Mouse (Mus musculus) layer of hippocampus, adult 2 months (tissue): ENCODE data around the gene Tdp2. TPM values are rescaled to one million over a fixed set of nuclear protein-coding genes. Genes with fewer than 3 reads are reported as not detected.
"Not testable (repeated sequence)": the region's sequence is repeated elsewhere in the genome, so short reads cannot be mapped to it uniquely, and the experiment has no call there.

Source experiments
- DNase-seq, 2 experiments: peaks; one replicate each; pipeline ENCODE4 v3.0.0; 2022; ENCODE audit warnings: low spot score in 2 of 2
- H3K27ac ChIP-seq: fragments of 200-600 bp; 2 replicates; pipeline ENCODE4 v1.8.1; 2022
- H3K4me3 ChIP-seq: fragments of 200-600 bp; 2 replicates; pipeline ENCODE4 v1.8.1; 2022; ENCODE audit warnings: mild to moderate bottlenecking
- CTCF ChIP-seq: fragments of 200-600 bp; conservative IDR thresholded peaks from 2 replicates; pipeline ENCODE4 v1.8.1; 2022; ENCODE audit warnings: antibody characterized with exemption, mild to moderate bottlenecking, moderate library complexity
- total RNA-seq, 2 experiments: library from RNA; stranded (reverse); gene quantifications; 2 replicates each; pipeline ENCODE4 v1.2.3; 2021

Tdp2 gene
- total RNA-seq, 2 experiments from 2014 or later: 22.0 to 22.7 TPM

DNA sequence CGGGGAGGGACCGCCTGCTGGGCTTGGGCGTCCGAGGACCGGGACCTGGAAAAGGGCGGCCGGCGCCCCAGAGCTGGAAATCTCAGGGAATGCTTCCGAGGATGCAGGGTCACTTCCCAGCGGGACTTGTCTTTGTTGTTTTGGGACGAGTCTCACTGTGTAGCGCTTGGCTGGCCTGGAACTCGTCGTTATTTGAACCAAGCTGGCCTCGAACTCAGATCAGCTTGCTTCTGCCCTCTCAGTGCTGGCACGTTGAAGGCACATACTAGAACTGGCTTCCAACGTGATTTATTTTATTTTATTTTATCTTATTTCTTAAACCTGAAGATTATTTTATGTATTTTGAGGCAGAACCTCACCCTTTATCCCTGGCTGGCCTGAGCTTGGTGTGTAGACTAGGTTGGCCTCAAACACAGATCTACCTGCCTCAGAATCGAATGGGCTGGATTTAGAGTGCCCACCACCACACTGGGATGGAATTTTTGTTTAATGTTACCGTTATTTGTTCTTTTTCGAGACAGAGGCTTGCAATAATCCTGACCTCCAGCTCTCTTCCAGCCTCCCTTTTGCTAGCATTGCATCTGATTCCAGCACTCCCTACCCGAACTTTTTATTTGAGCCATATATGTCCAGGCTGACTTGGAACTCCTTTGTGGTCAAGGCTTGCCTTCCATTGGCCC, 792 bp downstream of the Tdp2 start:
- TF ChIP-seq CTCF: no peak
- peak overlapping the region; percentile 99 for H3K4me3 ChIP-seq
- DNase-seq: no peak
- H3K27ac ChIP-seq: peak overlapping the region; percentile 92

DNA sequence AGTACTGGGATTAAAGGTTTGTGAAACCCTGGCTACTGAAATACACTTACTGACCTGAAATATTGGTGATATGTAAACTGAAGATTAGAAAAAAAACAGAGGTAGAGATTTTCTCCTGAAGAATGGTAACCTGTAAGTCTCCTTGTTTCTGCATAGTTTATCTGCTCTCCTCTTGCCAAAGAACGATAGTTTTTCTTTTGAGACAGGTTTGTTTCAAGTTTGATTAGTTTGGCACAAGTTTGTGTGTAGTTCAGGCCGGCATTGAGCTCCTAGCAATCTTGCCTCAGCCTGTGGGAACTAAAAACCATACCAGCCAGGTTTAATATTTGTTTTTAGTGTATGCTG, 1.3 kb downstream of the Tdp2 start:
- no peak for TF ChIP-seq CTCF
- peak overlapping the region; percentile 99 for H3K4me3 ChIP-seq
- DNase-seq: no peak
- H3K27ac ChIP-seq: no peak overlapping the region

DNA sequence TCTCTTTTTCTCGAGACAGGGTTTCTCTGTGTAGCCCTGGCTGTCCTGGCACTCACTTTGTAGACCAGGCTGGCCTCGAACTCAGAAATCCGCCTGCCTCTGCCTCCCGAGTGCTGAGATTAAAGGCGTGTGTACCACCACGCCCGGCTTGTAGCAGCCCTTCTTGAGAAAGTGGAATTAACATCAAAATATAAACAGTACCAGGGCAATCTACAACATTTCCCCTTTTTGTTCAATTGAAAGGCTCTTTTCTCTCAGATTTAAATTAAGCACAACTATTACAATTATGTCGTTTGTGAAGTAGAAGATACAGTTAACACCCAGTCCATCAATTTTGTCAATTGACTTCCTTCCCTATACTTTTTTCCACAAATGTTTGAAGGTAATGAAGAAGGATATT, 6.3 kb downstream of the Tdp2 start:
- H3K27ac ChIP-seq, H3K4me3 ChIP-seq, DNase-seq: not testable (repeated sequence)

DNA sequence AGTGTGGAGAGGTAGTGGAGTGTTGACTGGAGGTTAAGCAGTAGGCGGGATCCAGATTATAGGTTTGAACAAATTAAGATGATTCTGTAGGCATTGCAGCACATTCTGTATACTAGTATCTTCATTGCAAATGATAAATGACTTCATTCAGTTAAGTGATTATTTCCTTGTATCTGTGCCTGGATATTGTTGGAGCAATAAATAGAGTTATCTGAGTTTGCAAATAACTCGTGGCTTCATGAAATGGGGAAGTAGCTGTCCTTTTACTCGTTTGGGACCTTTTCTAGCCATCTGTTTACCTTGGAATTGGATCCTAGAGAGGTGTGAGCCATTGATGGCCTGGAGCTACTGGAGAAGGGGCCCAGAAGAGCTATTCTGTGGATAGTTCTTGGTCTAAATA, 8.4 kb downstream of the Tdp2 start:
- H3K27ac ChIP-seq: no peak overlapping the region
- DNase-seq: no peak
- TF ChIP-seq CTCF: no peak
- H3K4me3 ChIP-seq: no peak overlapping the region

DNA sequence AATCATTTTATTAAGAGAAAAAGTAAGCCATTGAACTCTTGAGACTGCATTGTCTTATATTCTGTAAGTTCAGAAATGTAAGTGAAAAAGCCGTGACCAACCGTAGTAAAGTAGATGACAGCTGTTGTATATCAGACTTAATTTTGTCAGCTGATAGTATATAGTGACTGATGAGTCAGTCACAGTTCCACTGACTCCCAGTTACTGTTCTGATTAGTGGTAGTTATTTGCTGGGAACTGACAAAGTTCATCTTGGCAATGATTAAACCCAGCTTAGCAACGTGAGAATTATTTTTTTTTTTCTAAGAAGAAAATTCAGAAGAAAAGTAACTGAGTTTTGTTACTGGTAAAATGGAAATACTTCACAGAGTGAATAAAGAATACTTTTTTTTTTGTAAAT, 10.2 kb downstream of the Tdp2 start:
- TF ChIP-seq CTCF: no peak
- Histone ChIP-seq H3K27ac (no peak overlapping the region), H3K4me3 (no peak overlapping the region)
- no peak for DNase-seq

DNA sequence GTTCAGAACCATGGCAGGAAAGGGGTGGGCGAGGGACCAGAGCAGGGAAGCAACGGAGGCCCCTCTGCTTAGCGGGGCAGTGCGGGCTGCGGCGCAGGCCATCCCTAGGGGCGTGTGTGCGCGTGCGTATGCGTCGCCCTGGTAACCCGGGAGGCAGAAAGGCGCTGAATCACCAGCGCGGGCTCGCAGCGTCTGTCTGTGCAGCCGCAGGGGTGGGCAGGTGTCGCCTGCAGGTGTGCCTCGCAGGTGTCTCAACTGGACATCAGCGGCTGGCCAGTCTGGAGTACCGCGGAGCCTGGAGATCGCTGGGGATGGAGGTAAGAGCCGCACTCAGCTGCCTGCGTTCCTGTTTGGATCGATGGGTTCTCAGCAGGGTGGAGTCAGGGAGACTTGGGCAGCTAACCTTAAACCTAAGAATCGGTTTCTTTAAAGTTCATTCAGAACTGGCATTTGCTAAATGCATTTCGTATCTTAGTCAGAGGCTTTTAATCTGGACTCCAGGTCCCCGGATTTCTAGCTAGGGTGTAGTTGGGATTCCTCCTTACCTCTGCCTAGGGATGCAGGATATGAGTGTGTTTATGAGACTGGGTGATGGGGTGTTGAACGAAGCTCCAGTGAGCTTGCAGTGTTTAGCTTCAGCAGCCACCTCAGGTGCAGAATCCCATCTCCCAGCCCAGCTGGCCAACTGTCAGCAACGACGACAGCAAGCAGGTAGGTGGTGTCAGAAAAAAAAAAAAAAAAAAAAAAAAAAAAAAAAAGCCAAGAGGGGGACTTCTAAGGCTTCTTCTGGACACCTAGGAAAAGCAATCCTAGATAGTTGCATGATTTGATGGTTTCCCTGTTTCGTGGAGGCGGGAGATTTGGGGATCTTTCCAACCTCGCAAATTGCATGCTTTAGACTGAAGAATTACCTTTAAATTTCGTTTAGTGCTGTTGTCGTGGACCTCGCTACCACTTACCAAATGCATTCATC, 13.8 kb downstream of the Tdp2 start, which contains the start of gene D130043K22Rik:
D130043K22Rik (plus strand) TSS at position 153 of the 973 bp plus-strand sequence.
- H3K27ac ChIP-seq: peak within 1 kb of the TSS; percentile 81

DNA sequence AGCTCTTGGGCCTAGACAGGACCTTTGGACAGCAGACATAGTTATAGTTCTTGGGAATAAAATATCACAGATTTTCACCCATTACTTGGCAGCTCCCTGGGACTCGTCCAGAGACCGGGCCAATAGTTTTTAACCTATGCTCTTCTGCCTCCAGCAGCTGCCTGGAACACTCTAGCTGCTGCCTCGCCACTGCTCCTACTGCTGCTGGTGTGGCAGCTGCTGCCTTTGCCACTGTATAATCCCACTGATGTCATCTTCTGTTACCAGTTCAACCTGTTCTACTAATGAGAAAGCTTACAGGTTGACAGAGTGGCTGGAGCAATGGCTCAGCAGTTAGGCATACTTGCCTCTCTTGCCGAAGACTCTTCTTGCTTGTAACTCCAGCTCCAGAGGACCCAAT, 17.8 kb downstream of the Tdp2 start:
- Histone ChIP-seq H3K4me3 (no peak overlapping the region), H3K27ac (no peak overlapping the region)
- DNase-seq: no peak
- TF ChIP-seq CTCF: no peak

More for the DNA sequence above, 13.8 kb downstream of the Tdp2 start, which contains the start of gene D130043K22Rik:
- no peak for TF ChIP-seq CTCF
- DNase-seq: peak; percentile 72 to 79
- peak within 1 kb of the TSS; percentile 77 for H3K4me3 ChIP-seq

DNA sequence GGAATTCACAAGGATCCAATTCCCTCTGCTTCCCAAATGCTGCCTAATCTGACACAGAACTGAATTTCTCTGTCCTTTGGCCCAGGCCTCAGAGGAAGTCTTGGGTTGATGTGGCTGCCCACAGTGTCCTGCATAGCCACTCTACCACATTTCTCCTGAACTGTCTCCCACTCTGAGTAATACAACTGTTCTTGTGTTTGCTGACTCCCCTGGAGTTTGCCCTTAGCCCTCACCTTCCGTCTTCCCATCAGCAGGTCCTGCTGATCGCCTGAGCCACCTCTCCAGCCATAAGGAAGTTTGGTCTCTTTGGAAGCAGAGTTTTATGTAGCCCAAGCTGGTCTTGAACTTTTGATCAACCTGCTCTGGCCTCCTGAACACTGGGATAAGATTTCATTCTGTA, 20.5 kb downstream of the Tdp2 start:
- TF ChIP-seq CTCF: no peak
- no peak overlapping the region for H3K27ac ChIP-seq
- no peak overlapping the region for H3K4me3 ChIP-seq
- DNase-seq: no peak

DNA sequence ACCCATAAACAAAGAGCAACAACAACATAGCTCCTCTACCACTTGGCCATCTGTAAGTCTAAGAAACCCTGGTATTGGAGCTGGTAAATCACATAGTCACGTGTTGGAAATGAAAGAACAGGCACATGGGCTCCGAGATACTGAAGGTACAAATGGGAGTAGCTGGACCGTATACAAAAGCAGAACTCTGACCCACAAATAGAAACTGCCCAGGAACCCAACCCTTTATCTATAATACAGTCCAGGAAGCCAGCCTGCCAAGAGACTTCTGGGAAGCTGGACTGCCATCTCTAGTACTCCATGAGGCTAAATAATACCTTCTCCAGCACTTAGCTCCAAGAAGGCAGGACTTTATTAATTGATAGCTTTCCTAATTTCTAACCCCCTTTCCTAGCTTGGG, 21.1 kb downstream of the Tdp2 start:
- Histone ChIP-seq H3K27ac (no peak overlapping the region), H3K4me3 (no peak overlapping the region)
- TF ChIP-seq CTCF: no peak
- no peak for DNase-seq

DNA sequence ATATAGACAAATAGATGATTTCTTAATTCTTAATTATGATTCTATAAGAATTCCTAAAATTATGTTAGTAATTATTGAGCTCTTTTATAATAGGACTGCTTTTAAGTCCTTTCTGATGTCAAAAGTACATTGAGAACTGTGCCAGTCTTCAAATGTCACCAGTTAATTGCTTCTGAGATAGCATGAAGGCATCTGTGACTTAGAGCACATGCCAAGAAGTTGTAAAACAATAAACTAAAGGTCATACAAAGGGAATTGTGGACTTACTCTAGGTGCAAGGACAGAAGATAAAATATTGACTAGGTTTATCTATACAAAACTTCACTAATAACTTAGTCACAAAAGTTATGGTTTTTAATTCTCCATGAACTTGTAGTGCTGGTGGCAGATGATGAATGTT, 27.6 kb downstream of the Tdp2 start:
- no peak for TF ChIP-seq CTCF

DNA sequence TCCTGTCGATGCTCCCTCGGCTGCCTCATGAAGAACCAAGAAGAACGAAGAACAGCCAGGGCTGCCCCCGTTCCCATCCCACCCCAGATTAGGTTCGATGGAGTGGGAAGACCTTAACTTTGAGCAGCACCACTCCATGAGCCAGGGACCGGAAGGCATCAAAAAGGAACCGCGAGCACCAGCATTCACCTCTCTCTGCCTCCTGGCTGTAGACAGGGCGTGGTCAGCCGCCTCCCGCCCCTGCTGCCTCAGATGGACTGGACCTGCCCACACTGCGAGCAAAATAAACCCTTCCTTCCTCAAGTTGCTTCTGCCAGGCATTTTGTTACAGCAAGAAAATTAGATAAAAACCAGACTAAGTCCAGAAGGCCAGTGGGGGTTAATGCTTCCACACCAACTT, 29.6 kb downstream of the Tdp2 start:
- TF ChIP-seq CTCF: no peak
- DNase-seq: no peak
- no peak overlapping the region for H3K27ac ChIP-seq
- no peak overlapping the region for H3K4me3 ChIP-seq

More for the DNA sequence above, 27.6 kb downstream of the Tdp2 start:
- Histone ChIP-seq H3K4me3 (no peak overlapping the region), H3K27ac (no peak overlapping the region)
- DNase-seq: no peak

DNA sequence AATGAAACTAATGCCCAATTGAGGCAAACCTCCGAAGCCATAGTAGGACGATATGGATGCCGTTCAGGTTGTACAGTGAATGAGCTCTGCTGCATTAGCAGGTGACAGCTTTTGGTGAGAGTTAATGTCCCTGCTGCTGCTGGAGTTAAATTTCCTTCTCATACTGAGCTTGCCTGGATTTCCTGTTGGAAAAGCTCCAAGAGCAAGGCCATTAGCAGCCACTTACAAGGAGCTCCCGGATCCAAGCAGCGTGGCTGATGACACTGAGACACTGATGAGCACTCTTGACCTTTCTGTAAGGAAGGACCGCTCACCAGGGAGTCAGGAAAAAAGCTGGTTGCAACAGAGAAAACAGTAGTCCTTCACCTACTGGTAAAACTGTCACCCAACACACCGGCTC, 30.5 kb downstream of the Tdp2 start:
- Histone ChIP-seq H3K4me3 (no peak overlapping the region), H3K27ac (no peak overlapping the region)
- no peak for TF ChIP-seq CTCF
- no peak for DNase-seq

DNA sequence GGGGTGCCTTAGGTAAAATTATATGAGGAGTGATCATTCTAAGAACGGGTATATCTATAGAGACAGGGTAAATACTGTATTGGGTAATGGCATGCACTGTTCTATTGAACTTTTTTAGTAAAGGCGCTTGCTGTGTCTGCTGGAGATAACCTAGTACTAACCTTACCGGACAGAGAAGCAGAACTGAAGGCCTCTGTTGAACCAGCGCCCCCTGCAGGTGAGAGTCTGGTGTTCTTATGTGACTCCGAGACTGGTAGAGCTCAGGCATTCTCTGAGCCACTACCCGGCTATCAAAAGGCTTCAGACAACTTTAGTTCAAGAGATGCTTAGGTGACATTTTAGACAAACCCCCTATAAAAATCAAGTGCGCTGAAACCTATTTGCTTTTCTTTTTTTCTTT, 31.0 kb downstream of the Tdp2 start:
- H3K27ac ChIP-seq: no peak overlapping the region
- H3K4me3 ChIP-seq: no peak overlapping the region
- peak; percentile 79 for TF ChIP-seq CTCF
- peak; percentile 23 to 68 for DNase-seq
